ENCODE assay signal across 24 mouse cellular contexts in the genomic region with DNA sequence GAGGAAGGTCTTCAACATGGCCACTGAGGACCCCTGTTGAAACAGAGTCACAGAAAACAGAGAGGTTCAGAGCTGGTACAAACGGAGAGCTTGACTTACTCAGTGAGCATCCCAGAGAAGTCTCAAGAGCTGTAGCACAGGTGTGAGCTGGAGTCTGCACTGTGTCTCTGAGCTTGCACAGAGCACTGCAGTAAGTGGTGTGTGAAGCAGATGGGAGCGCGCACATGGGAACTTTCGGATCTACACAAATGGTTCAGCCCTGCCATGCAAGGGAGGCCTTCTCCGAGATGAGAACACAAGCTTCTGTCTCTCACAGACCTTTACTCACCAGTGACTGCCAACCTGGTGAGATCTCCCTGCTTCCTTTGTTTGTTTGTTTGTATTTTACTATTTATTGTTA.
DNase-seq lines count a peak whose midpoint lies in the region; ATAC-seq lines count a peak whose summit lies in the region.
"Had no signal": no experiment of that assay in that cellular context is flagged by ENCODE, and none has a peak within 500 bp of the region (broad histone marks: within the 10 kb centered on the region; RNA-seq: fewer than 3 reads in every experiment).

No protein-coding gene starts in this region.

- DNase-seq in layer of hippocampus, adult 11-12 months (ENCODE audit: low spot score), result peak; percentile 33
- no peak for DNase-seq in layer of hippocampus, adult 9-10 months (ENCODE audit: low spot score)
- DNase-seq in brain, adult 2 months (ENCODE audit: low read depth, low spot score), result peak; percentile 57
- DNase-seq in layer of hippocampus, adult 8-10 months (ENCODE audit: low spot score in 2 of 2), result peak; percentile 26 to 32
- DNase-seq in right cerebral cortex, postnatal 10 days (ENCODE audit: low spot score in 2 of 2), result no peak
- DNase-seq: adrenal gland, adult 2 months; adrenal gland, postnatal 14 days; cerebellum, adult 11-12 months; cerebellum, adult 8-10 months; cerebellum, postnatal 10 days; cerebellum, postnatal 36 days; embryo, embryonic 11 days; gastrocnemius, adult 2 months; gastrocnemius, postnatal 14 days had no signal

- H3K9ac ChIP-seq in intestine, embryonic 16.5 days (ENCODE audit: low read depth, low read length), result no peak overlapping the region
- H3K9ac ChIP-seq: embryonic facial prominence, embryonic 13.5 days; forebrain, embryonic 12.5 days; forebrain, embryonic 15.5 days; hindbrain, embryonic 12.5 days; hindbrain, embryonic 15.5 days had no signal

- 0 out of 2 replicates have a peak, but pooled peaks cover 3% of the 10 kb centered on the region for H3K36me3 ChIP-seq in intestine, embryonic 16.5 days (ENCODE audit: control insufficient read depth, insufficient read depth, low read length)
- H3K36me3 ChIP-seq: embryonic facial prominence, embryonic 13.5 days; forebrain, embryonic 12.5 days; forebrain, embryonic 15.5 days; hindbrain, embryonic 15.5 days had no signal

- H3K4me3 ChIP-seq in intestine, embryonic 16.5 days (ENCODE audit: low read length), result no peak overlapping the region
- H3K4me3 ChIP-seq: embryonic facial prominence, embryonic 10.5 days; embryonic facial prominence, embryonic 13.5 days; erythroblast, embryonic 14.5 days; forebrain, embryonic 12.5 days; forebrain, embryonic 15.5 days; gastrocnemius, adult 2 months; hindbrain, embryonic 12.5 days; hindbrain, embryonic 15.5 days had no signal

- no peak overlapping the region for H3K27ac ChIP-seq in intestine, embryonic 16.5 days (ENCODE audit: low read length)
- H3K27ac ChIP-seq: embryonic facial prominence, embryonic 10.5 days; embryonic facial prominence, embryonic 13.5 days; forebrain, embryonic 12.5 days; forebrain, embryonic 15.5 days; gastrocnemius, adult 2 months; hindbrain, embryonic 12.5 days; hindbrain, embryonic 15.5 days had no signal

- no peak overlapping the region for H3K4me2 ChIP-seq in intestine, embryonic 16.5 days (ENCODE audit: low read depth, low read length)
- H3K4me2 ChIP-seq: embryonic facial prominence, embryonic 13.5 days; forebrain, embryonic 12.5 days; forebrain, embryonic 15.5 days; heart, embryonic 11.5 days; hindbrain, embryonic 12.5 days; hindbrain, embryonic 15.5 days had no signal

- WGBS in intestine, embryonic 16.5 days, result 92% methylated on average over 5 of the region's 5 CpGs

- H3K27me3 ChIP-seq in intestine, embryonic 16.5 days (replicated peaks; ENCODE audit: control insufficient read depth, insufficient read depth, low read length), result no peaks in the 10 kb centered on the region
- H3K27me3 ChIP-seq: embryonic facial prominence, embryonic 13.5 days; forebrain, embryonic 12.5 days; forebrain, embryonic 15.5 days; hindbrain, embryonic 12.5 days; hindbrain, embryonic 15.5 days had no signal

- no peak for ATAC-seq in intestine, embryonic 16.5 days
- ATAC-seq: CD4-positive, CD25-positive, alpha-beta regulatory T cell, adult 4 months; forebrain, embryonic 15.5 days had no signal

- H3K9me3 ChIP-seq in intestine, embryonic 16.5 days (ENCODE audit: control insufficient read depth, low read length), result no peaks in the 10 kb centered on the region
- H3K9me3 ChIP-seq: embryonic facial prominence, embryonic 10.5 days; embryonic facial prominence, embryonic 13.5 days; forebrain, embryonic 12.5 days; forebrain, embryonic 15.5 days; hindbrain, embryonic 12.5 days; hindbrain, embryonic 15.5 days had no signal

- H3K4me1 ChIP-seq in intestine, embryonic 16.5 days (ENCODE audit: control insufficient read depth, insufficient read depth, low read length), result no peaks in the 10 kb centered on the region
- H3K4me1 ChIP-seq: embryonic facial prominence, embryonic 10.5 days; embryonic facial prominence, embryonic 13.5 days; forebrain, embryonic 15.5 days; hindbrain, embryonic 15.5 days had no signal

Comparison
In these comparisons a context has a peak if more than half of its experiments do, and no peak if none do; other contexts are left out.
1. DNase-seq: peak in layer of hippocampus, adult 11-12 months (single experiment), brain, adult 2 months (single experiment) and layer of hippocampus, adult 8-10 months (2 of 2); none in layer of hippocampus, adult 9-10 months (single experiment) and right cerebral cortex, postnatal 10 days (0 of 2).